Mouse (Mus musculus) layer of hippocampus, postnatal 14 days (tissue): ENCODE measurements around the gene Rab4b. TPM values are rescaled to one million over a fixed set of nuclear protein-coding genes. Genes with fewer than 3 reads are reported as not detected.

Experiments used
- DNase-seq, 2 experiments: peaks; one replicate each; pipeline ENCODE4 v3.0.0; 2021 to 2022; ENCODE audit warnings: low spot score in 2 of 2, mixed read lengths in 1 of 2
- total RNA-seq, 2 experiments: library from RNA; stranded (reverse); gene quantifications; 2 replicates each; pipeline ENCODE4 v1.2.3; 2021

Gene Rab4b
- total RNA-seq, 2 experiments from 2014 or later = 85.1 to 87.0 TPM

GRCm38 (mm10) chr7:27161744-27162143, 17.0 kb downstream of the Rab4b start:
- no peak for DNase-seq

GRCm38 (mm10) chr7:27160921-27161320, 17.8 kb downstream of the Rab4b start:
- DNase-seq = no peak

- DNase-seq = peak; percentile 87 to 92
Observed at GRCm38 (mm10) chr7:27159882-27160281, 18.8 kb downstream of the Rab4b start.

- DNase-seq = no peak
Observed at GRCm38 (mm10) chr7:27159256-27159655, 19.4 kb downstream of the Rab4b start.

GRCm38 (mm10) chr7:27158171-27158570, 20.5 kb downstream of the Rab4b start:
- DNase-seq = no peak

- DNase-seq = no peak
Observed at GRCm38 (mm10) chr7:27156005-27156404, 22.7 kb downstream of the Rab4b start.

GRCm38 (mm10) chr7:27153205-27153764, 25.4 kb downstream of the Rab4b start, which contains the start of gene Cyp2t4:
TSS of gene Cyp2t4 (plus strand) at chr7:27153714.
- DNase-seq = no peak

- DNase-seq = no peak
Observed at GRCm38 (mm10) chr7:27136410-27136996, 42.2 kb downstream of the Rab4b start.

GRCm38 (mm10) chr7:27133757-27134156, 44.9 kb downstream of the Rab4b start:
- no peak for DNase-seq

- DNase-seq = no peak
Observed at GRCm38 (mm10) chr7:27133156-27133555, 45.5 kb downstream of the Rab4b start.

- peak; percentile 40 to 59 for DNase-seq
Observed at GRCm38 (mm10) chr7:27132588-27132987, 46.1 kb downstream of the Rab4b start.

- DNase-seq = no peak
Observed at GRCm38 (mm10) chr7:27131387-27131786, 47.3 kb downstream of the Rab4b start.

- DNase-seq = no peak
Observed at GRCm38 (mm10) chr7:27130521-27131370, 48.0 kb downstream of the Rab4b start.

GRCm38 (mm10) chr7:27129811-27130210, 48.9 kb downstream of the Rab4b start:
- no peak for DNase-seq

GRCm38 (mm10) chr7:27128946-27129345, 49.8 kb downstream of the Rab4b start:
- no peak for DNase-seq

GRCm38 (mm10) chr7:27128162-27128561, 50.5 kb downstream of the Rab4b start:
- peak; percentile 22 to 36 for DNase-seq

- no peak for DNase-seq
Observed at GRCm38 (mm10) chr7:27124969-27125368, 53.7 kb downstream of the Rab4b start.

GRCm38 (mm10) chr7:27124305-27124832, 54.3 kb downstream of the Rab4b start:
- no peak for DNase-seq

GRCm38 (mm10) chr7:27119676-27120075, 59.0 kb downstream of the Rab4b start, which contains the start of gene Cyp2f2:
TSS of gene Cyp2f2 (plus strand) at chr7:27119909.
- no peak for DNase-seq
